Mouse (Mus musculus) heart, adult 9 months (tissue): ENCODE measurements at regions not wholly inside any gene's neighbourhood (a gene's known extent, or its start where the extent isn't known, plus 50 kb on each side); places are given as distances from the start of the nearest gene placed in this dataset.

Source experiments
- DNase-seq, 2 experiments: peaks; one replicate each; pipeline ENCODE4 v3.0.0; 2022; ENCODE audit warnings: low spot score in 2 of 2

DNA sequence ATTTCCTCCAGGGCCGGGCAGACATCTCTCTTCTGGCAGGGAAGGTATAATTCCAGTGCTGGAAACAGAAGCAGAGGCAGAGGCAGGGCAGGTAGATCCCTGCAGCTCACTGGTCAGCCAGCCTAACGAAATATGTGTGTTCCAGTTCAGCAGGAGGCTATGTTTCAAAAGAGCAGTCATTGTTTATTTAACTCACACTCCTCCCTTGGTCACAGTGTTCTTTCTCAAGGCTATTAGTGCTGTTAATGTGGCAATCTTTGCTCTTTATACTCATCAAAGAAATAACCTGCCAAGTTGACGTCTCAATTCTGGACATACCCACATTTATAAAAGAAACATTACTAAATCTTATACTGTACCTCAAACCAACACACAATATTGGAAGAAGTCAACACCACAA is 253.3 kb upstream of the Adgrl3 start:
- no peak for DNase-seq

DNA sequence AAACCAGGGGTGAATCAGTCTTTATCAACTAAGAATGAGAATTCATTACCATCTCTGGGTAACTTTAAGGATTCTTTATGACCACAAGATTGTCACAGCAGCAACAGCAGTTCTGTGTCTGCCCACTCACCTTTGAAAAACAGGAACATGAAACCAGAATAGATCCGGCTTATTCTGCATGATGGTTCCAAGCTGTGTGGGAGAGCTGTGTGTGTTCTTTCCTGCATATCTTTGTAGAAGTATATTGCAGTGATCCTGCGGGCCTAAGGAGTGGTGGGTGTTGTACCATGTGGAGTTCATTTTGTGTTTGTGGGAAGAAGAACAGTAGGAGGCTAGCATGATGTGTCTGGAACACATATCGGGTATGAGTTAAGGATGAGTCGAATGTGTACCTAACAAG is 236.0 kb upstream of the Adgrl3 start:
- DNase-seq: no peak

DNA sequence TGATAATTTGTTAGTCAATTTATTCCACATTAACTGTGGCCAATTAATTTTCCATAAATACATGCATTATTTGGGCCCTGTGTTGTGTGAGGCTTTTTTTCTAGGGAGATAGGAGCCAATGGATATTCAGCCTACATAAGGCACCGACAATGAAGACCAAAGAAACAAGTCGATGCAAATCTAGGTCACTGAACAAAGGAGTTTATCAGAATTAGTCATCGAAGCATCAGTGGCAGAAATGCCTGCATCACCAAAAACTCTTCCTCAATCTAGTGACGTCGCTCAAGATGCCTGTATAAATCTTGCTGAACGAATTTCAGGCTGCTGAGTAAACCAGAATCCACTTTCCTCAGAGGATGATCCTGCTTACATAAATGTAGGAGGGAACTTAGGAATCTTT is 235.2 kb upstream of the Adgrl3 start:
- DNase-seq: no peak

DNA sequence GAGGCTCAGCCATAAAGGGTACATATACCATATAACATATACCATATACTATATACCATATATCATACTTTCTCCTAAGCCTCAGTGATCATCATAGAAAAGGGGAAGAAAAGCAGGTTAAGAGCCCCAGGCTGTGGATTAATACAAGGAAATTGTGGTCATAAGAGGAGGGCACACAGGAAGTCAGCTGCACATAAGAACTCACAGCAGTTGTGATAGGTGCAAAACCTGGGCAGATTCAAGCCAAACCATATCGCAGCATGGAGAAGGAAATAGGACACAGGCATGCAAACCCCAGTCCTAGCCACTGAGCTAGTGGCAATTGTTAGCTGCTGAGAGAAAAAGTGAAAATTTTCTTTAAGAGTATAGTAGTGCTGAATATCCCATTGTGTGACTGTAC is 228.3 kb upstream of the Adgrl3 start:
- no peak for DNase-seq

DNA sequence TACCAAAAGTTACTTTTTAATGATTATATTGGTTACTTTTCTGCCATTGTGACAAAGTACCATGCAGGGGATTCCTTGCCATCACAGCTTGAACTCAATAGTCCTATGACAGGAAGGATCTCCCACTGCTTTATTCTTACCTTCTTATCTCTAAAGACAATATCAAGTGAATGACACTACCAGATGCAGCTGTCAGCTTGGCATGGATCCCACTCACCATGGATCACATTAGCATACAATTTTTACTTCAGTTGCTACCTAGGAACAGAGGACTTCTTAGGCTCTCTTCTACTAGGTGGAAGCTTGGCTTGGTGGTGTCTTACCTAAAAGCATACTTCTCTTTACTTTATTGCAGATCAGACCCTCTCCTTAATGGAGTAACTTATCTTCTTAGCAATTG is 220.2 kb upstream of the Adgrl3 start:
- DNase-seq: no peak

- no peak for DNase-seq
Measured at GRCm38 (mm10) chr5:80812917-80813316, 207.0 kb upstream of the Adgrl3 start.

- no peak for DNase-seq
Measured at GRCm38 (mm10) chr5:80819208-80819607, 200.7 kb upstream of the Adgrl3 start.

DNA sequence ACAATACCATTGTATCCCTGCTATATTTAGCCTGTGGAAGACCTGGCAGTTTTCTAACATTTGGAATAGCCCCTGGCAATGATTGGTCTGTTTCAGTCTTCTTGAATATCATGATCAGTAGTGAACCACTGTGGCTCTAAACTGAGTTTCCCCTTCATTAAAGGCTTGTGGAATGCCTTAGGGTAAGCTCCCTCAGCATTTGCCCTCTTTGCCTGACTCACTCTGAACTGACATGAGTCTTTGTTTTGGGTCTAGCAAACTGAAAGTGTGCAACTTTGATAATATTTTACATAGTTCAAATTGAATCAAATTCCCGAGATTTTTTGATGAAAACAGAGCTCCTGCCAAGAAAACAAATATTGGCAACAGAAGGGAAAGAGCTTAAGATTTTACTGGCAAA is 177.4 kb upstream of the Adgrl3 start:
- DNase-seq: no peak

GRCm38 (mm10) chr5:80855034-80855433 is 164.9 kb upstream of the Adgrl3 start:
- DNase-seq: no peak

GRCm38 (mm10) chr5:80876600-80876999 is 143.3 kb upstream of the Adgrl3 start:
- DNase-seq: no peak

DNA sequence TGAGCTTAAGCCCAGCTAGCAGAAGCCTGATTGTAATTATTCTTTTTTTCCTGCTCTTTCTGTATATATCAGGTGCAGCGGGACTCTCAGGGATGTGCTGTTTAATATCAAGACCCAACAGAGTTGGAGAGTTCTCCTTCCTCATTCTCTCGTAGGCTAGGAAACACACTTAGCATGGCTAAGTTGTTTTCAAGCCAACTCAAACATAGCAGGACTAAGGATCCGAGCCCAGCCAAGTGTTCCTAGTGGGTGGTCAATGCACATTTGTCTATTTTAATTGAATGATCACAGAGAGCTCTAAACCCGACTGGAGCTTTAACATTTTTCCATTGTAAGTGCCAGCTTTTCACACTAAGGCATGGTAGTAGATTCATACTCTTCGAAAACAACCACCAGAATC is 121.7 kb upstream of the Adgrl3 start:
- no peak for DNase-seq

- no peak for DNase-seq
Measured at GRCm38 (mm10) chr5:80908771-80909170, 111.2 kb upstream of the Adgrl3 start.

- DNase-seq: no peak
Measured at GRCm38 (mm10) chr5:80938791-80939190, 81.1 kb upstream of the Adgrl3 start.

DNA sequence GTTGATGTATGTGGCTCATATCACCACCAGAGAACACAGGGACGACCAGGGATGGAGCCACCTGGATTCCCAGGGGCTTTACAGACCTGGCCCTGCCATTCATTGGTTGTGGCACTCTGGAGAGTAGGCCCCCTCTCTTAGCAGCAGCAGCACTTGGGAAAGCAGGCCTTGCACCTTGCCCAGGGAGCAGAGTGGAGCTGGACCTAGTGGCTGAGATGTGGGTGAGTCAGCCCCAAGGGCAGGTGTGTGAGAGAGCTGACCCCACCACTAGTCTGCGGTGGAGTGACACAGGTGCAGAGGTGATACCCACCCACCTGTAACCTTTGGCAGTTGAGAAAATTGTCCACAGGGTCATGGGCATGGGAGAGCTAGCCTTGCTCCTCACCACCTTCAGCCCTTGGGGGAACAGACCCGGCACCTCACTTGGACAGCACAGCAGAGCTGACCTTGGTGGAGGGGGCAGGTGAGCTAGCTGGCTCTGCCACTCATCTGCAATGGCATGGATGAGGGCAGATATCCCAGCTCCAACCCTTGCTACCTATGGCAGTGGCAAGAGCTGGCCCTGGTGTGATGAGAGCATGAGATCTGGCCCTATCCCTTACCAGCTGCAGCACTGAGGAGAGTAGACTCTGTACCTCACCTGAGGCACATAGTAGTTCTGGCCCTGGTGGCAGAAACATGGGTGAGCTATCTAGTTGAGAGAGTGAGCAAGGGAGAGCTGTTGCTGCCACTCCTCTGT is 67.9 kb upstream of the Adgrl3 start:
- no peak for DNase-seq

- peak; percentile 2 to 6 for DNase-seq
Measured at GRCm38 (mm10) chr5:80952600-80953218, 67.2 kb upstream of the Adgrl3 start.
